Mouse (Mus musculus) cortical plate, adult 2 months (tissue): Measurements from ENCODE around the gene Sept8.

ENCODE experiments used
- CTCF ChIP-seq: fragments of 200-500 bp; IDR thresholded peaks from 2 replicates; pipeline ENCODE4 v1.5.1; 2011; ENCODE audit warnings: mild to moderate bottlenecking, control low read depth, low read length; ENCODE audit not compliant: insufficient read depth; ENCODE audit errors: extremely low read depth
- POLR2A ChIP-seq: fragments of 200-500 bp; IDR thresholded peaks from 2 replicates; pipeline ENCODE4 v1.6.1; 2011; ENCODE audit warnings: mild to moderate bottlenecking, low read length, control low read depth; ENCODE audit not compliant: insufficient read depth; ENCODE audit errors: extremely low read depth

DNA sequence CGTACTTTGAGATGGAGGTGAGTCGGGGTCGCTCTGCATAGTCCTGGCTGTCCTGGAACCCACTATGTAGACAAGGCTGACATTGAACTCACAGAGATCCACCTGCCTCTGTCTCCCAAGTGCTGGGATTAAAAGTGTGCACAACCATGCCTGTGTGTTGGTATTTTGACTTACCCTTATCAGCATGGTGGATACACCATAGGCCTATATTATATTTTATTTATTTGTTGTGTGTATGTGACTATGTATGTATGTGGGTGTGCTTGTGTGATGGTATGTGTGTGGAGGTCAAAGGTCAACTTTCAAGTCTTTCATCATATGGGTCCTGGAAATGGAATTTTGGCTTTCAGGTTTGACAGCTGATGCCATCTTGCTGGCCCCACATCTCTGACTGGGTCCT, 3.3 kb downstream of the Sept8 start:
- no peak for TF ChIP-seq POLR2A
- no peak for TF ChIP-seq CTCF
